Mouse (Mus musculus) lung, postnatal 36 days (tissue): ENCODE measurements around the gene Slc6a3.
A peak's percentile ranks its signal among the peaks of the same experiment; 100 is the strongest.

Experiments used
- DNase-seq: peaks from one replicate; pipeline ENCODE4 v3.0.0; 2022; ENCODE audit warnings: mixed read lengths

Gene Slc6a3

DNA sequence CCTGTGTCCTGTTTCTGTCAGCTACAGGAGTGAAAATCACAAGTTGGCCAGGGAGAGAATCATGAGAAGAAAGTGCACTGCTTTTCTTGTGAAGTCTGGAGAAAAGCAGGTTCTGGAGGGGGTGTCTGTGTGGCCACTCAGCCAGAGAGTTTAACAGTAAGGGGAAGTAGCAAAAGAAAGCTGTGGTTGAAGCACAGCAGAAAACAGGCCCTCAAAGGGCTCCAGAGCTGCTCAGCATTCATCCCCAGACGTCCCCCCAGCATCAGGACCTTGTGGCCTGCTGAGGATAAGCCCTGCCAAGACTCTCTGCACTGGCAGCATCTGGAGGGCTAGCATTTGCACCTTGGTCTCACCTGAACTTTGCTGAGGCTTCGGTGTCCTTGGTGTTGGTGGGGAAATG lies 56.0 kb downstream of the Slc6a3 start:
- DNase-seq: no peak

DNA sequence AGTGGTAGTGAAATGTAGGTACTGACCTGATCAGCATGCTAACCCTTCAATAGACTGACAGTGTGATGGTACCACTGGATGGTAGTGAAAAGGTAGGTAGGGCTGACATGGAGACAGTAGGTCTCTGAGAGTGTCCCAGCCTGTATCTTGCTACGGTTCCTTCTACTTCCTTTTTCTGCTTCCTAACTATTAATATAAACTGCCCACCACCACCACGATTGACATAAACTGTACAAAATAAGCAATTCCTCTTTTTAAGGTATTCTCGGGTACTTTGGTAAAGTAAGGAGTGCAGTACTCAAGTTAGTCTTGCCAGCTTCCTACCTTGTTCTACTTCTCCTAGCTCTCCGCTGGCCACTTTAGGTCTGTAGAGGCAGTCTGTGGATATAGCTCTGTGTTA lies 59.7 kb downstream of the Slc6a3 start:
- no peak for DNase-seq

DNA sequence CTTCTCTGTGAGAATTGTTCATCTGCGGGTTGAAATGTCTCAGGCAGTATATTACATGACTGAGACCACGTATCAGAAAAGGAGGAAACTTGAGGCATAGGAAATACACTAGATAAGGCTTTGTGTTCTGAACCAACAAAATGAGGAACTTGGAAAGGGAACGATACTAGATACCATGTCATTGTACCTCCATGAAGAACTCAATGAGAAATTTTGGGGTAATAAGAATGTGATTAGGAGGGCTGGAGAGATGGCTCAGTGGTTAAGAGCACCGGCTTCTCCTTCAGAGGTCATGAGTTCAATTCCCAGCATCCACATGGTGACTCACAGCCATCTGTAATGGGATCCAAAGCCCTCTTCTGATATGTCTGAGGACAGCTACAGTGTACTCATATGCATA lies 63.7 kb downstream of the Slc6a3 start:
- DNase-seq: no peak

DNA sequence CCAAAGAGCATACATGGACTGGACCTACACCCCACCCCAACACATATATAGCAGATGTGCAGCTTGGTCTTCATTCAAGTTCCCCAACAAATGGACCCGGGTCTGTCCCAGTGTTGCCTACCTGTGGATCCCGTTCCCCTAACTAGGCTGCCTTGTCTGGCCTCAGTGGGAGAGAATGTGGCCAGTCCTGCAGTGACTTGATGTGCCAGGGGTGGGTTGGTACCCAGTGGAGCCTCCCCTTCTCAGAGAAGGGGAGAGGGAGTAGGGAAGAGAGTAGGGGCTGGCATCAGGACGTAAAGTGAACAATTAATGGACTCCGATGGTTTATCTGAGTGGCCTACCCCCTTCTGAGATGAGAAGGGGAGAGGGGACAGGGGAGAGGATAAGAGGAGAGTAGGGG lies 66.5 kb downstream of the Slc6a3 start:
- DNase-seq: no peak

DNA sequence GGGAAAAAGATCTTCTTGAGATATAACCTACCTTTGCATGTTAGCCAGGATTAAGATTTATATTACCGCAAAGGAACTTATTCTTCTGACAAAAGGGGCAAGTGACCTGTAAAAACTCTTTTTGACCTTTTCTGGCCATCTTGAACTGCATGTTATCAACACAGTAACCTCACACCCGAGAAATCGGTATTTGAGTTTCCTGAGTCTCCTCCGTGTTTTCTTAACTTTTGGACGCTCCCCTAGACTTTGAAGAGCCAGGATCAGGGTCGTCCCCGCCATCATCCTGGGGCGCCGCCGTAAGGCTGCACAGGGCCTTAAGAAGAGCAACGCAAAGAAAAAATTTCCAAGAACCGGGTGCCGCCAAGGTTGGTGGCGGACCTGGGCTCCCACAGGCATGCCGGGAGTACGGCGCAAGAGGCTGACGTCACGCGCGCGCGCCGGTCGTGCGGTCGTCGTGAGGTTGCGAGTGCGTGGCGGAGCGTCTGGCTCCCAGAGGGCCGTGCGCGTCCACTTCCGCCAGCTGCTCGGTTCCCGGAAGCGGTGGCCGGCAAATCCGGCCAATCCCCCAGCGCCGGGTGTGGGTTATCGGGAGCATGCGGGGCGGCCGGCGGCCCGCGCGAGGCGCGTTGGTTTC lies 67.1 kb downstream of the Slc6a3 start, which contains the start of gene Clptm1l:
Gene Clptm1l, plus strand, starts transcription at position 485 of the 634 bp plus-strand sequence.
- peak; percentile 97 for DNase-seq

DNA sequence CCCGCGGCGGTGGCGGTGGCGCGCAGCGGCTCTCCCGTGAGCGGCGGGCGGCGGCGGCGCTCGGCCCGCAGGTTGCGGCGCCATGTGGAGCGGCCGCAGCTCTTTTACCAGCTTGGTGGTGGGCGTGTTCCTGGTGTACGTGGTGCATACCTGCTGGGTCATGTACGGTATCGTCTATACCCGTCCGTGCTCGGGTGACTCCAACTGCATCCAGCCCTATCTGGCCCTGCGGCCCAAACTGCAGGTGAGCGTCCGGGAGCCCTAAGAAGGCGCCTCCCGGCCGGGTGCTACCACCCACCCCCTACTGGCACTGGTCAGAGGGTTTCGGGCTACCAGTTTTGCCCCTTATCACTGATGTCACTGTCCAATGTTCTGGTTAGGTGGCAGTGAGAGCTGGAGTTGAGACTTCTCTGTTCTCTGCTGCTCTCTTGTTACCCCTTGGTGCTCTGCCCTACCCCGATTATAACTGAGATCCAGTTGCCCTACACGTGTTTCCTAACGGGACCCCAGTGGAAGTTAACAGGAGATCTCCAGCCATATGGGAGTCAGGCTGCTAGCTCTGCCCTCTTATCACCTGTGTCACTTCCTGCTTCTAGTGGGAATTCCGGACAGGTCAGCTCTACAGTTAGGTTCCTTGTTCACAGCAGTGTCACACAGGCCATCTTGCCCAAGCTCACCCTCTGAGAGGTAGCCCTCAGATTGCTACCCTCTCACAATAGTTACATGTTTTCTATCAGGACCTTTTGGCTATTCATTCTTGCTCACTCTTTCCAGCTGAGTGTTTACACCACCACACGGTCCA lies 67.8 kb downstream of the Slc6a3 start:
- peak; percentile 4 for DNase-seq

DNA sequence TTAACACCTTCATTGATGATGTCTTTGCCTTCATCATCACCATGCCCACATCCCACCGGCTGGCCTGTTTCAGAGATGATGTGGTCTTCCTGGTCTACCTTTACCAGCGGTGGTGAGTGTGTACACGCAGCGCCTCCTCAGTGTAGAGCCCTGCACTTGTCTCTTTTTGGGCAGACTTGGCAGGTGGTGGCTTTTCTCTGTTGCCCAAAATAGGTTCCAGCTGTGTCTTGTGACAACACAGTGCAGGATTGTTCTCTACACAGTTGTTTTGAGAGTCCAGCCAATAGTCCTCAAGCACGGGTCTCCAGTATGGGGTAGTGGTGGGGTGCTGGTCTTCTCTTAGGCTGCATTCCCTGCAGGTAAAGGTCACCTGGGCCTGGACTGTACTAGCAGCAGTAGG lies 81.9 kb downstream of the Slc6a3 start:
- no peak for DNase-seq

DNA sequence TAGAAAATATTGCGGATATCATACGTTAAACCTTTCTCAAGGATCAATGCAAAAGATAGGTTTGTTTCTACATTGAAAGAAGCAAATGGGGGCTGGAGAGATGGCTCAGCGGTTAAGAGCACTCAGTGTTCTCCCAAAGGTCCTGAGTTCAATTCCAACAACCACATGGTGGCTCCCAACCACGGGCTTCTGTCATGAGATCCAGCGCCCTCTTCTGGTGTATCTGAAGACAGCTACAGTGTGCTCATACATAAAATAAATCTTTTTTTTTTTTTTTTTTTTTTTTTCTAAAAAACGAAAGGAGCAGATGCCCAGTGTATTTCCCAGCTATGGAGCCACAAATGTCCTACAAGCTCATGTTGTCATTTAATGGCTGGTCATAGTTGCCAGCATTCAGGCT lies 84.1 kb downstream of the Slc6a3 start:
- DNase-seq: peak; percentile 10

DNA sequence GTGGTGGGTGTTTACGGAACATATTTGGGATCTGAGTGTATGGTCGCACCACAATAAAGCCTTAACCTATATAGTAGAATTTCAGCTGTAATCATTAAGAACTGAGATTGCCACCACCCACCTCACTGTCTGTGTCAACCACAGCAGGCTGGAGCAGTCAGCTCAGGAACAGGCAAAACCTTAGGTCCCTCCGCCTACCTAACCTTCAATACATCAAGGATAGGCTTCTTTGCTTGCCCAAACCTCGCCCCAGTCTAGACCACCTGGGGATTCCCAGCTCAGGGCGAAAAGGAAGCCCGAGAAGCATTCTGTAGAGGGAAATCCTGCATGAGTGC lies 89.8 kb downstream of the Slc6a3 start:
- no peak for DNase-seq

DNA sequence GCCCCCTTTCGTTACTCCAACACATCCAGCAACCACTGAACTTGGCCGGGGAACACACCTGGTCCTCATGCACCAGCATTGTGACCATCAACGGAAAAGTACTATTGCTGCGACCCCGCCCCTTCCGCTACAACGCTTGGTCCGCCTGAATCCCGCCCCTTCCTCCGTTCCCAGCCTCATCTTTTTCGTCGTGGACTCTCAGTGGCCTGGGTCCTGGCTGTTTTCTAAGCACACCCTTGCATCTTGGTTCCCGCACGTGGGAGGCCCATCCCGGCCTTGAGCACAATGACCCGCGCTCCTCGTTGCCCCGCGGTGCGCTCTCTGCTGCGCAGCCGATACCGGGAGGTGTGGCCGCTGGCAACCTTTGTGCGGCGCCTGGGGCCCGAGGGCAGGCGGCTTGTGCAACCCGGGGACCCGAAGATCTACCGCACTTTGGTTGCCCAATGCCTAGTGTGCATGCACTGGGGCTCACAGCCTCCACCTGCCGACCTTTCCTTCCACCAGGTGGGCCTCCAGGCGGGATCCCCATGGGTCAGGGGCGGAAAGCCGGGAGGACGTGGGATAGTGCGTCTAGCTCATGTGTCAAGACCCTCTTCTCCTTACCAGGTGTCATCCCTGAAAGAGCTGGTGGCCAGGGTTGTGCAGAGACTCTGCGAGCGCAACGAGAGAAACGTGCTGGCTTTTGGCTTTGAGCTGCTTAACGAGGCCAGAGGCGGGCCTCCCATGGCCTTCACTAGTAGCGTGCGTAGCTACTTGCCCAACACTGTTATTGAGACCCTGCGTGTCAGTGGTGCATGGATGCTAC lies 90.4 kb downstream of the Slc6a3 start, which contains the start of gene Tert:
Gene Tert, plus strand, starts transcription at position 167 of the 805 bp plus-strand sequence.
- peak; percentile 70 for DNase-seq
